Mouse (Mus musculus) granulocyte monocyte progenitor cell, adult 5-6 weeks (primary cell): ENCODE data around the gene Slc44a4. TPM values are rescaled to one million over a fixed set of nuclear protein-coding genes. Genes with fewer than 3 reads are reported as not detected.

ENCODE experiments used
- ATAC-seq: replicated peaks from 2 replicates; pipeline ENCODE4 v1.8.0; 2016; ENCODE audit warnings: mild to moderate bottlenecking, moderate TSS enrichment, inconsistent platforms; ENCODE audit not compliant: poor library complexity, severe bottlenecking
- total RNA-seq, 2 experiments: library from RNA; stranded (forward) in 1 of 2; stranded (reverse) in 1 of 2; fragments of 200-712, 200-1000 nt in 1 of 2; fragments of >200 nt in 1 of 2; fragmentation: Nextera tagmentation in 1 of 2; gene quantifications; 2 replicates each; pipeline ENCODE4 v1.2.3; 2014 to 2017

The Slc44a4 gene
- 0.41 TPM in 1 of 2 replicates, not detected in the other for total RNA-seq (2014; fragmentation: Nextera tagmentation)
- 0.78 and 1.8 TPM in 2 replicates for total RNA-seq (2017)

DNA sequence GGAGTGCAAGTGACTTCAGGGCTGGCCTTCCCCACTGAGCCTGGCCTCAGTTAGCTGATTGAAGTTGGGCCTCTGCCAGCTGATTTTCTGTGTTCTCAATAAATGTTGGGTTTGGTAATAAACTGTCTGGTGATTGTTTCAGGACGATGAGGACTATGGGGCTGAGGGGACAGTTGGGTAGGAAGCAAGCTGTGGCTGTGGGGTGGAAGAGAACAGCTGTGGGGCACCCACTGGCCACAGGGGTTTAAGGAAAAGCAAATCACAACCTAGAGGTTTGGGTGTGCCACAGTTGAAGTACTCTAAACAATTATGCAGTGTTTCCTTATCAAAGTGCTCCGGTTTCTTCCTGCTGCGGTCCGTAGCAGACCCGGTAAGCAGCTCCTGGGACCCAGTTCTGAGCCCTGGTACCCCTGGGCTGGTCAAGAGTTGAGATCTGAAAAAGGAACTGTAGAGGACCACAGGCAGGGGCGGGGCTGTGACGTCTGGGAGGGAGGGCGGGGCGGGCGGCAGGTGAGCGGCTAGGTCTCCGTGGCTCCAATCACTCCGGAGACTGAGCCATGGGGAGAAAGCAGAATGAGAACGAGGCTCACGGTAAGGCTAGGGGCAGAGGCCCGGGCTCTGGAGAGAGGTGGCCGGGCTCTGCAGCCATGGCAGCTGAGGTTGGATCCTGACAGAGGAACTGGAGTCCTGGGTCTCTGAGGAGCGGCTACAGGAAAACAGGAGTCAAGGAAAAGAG, at the start of gene Slc44a4:
Slc44a4 (plus strand) TSS at position 537 of the 736 bp plus-strand sequence.
- no peak for ATAC-seq

DNA sequence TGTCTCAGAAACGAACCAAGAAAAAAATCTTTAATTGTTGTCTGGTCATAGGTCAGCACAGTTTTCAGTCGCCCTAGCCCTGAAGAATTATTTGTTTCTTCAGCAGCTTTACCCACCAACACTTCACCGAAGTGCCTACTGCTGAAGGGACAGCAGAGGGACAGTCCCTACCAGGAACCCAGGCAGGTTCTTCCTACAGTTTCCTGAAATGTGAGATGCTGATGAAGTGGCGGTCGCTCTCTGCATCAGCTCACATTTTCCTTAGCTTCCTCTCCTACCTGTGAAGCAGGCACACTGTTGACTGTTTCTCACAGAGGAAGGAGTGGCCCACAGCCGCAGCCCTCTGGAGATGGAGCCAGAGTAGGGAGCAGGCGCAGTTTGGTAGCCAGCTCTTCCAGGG, 48.3 kb upstream of the Slc44a4 start:
- no peak for ATAC-seq

DNA sequence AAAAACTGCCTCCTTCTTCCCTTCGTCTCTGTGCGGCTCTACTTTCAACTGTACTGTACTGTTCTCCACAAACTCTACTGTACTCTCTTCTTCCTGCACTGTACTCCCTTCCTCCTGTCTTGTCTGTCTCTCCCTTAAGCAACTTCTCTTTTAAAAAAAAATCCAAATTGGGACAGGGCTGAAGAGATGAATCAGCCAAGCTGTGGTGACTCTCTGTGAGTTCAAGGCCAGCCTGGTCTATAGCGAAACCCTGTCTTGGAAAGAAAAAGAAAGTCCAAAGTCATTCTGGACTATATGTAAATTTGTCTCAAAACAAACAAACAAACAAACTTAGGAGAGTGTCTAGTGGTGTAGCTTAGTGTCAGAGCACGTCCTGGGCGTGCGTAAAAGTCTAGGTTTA, 39.9 kb upstream of the Slc44a4 start:
- no peak for ATAC-seq

DNA sequence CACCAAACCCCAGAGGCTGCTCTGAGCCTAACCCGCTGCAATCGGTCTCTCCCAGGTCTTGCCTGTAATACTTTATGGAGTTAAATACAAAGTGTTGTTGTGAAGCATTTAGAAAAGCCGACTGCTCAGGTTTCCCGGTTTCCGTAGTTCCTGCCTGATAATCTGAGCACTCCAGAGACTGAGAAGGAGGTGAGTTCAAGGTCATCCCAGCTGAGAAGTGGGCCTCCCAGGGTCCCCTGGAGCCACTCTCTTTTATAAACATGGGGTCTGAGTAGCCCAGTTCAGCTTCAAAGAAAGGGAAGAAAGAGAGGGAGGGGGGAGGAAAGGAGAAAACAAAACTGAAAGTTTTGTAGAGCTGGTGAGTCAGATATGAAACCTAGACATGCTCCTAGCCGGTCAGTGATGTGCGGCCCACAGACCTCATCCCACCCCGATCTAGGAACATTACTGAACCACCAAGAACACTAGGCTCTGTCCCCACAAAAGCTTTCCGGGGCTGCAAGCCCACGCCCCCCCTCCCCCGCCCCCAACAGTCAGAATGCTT, 34.9 kb upstream of the Slc44a4 start, which contains the start of gene Zbtb12:
Zbtb12 (plus strand) TSS at position 148 of the 544 bp plus-strand sequence.
- ATAC-seq: peak; percentile 52; the same call in 1 of the 2 replicates

DNA sequence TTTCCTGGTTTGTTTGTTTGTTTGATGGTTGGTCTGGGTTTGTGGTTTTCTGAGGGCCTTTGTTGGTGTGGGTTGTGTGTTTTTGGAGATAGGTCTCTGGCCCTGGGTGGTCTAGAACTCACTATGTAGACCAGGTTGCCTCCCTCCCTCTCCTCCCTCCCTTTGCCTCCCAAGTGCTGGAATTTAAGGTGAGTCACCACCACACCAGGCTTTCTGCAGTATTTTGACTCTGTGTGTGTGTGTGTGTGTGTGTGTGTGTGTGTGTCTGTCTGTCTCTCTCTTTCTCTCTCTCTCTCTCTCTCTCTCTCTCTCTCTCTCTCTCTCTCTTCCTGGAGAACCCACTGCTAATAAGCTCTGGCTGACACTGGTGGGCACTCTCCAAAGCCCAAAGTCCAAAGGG, 33.1 kb upstream of the Slc44a4 start:
- ATAC-seq: no peak

DNA sequence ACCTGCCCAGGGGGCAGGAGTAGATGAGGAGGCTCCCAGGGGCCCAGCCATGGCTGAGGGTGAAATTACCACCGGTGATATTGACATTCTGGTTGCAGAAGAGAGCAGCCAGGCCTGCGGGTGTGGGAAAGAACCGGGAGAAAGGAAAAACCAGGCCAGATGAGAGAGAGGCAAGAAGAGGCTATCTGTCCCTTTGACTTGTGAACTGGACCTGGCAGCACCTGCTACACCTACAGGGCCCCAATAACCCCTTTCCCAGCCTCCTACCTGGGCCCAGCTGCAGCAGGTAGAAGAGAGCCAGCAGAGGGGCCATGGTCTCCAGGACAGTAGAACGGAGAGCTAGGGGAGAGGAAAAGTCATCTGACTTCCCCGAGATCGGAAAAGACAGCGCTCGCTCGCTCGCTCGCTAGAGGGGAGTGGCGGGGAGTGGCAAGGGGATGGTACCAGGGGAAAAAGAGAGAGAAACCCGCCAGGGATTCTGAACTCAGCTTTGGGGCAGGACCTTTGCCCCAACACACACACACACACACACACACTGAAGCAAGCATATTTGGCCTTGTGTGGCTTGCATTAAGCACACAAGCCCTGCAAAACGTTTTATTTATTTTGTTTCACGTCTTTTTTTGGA, 32.5 kb upstream of the Slc44a4 start, which contains the start of gene Gm20547:
Gm20547 (minus strand) TSS at position 360 of the 628 bp plus-strand sequence.
- ATAC-seq: no peak

DNA sequence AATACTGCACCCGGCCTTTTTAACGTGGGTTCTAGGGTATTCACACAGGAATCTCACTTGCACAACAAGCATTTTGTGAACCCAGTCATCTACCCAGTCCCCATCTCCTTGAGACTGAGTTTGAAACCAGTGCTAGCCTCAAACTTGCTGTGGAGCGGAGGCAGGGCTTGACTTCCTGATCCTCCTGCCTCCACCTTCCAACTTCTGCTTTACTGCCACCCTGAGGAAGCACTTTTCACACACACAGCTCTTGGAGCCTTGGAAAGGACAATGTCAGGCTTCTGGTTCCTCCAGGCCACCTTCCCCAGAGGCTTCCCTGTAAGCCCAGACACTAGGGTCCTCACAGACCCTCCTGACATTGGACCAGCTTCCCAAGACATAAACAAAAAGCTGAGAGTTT, 30.9 kb upstream of the Slc44a4 start:
- ATAC-seq: peak; percentile 80

DNA sequence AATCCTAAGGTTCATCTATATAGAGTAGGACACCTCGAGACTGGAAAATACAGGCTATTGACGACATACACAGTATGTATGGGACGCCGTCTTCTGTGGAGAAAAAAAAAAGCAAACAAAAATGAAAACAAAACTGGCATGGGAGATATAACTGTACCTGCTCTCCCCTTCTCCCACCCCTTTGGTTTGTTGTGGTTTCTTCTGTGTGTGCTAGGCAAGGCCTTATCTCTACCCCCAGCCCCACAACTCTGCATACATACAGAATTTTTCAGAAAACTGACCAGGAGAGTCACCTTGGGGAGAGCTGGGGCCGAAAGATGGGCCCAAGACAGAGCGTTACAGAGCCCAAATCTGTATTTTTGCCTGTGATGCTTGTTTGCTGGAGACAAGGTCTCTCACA, 29.6 kb upstream of the Slc44a4 start:
- no peak for ATAC-seq

DNA sequence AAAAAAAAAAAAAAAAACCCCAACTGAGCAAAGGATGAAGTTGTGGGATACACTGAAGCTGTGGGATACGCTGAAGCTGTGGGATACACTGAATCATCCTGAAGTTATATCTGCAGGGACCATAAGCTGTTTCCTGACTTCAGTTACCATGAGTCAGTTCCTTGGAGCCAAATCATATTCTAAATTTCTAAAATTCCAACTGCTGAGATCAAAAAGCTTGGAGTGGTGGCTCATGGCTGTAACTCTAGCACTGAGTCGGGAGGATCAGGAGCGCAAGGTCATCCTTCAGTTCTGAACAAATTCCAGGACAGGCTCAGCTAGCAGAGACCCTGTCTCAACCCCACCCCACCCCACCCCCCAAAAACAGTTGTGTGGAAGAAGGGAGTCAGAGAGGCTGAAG, 28.7 kb upstream of the Slc44a4 start:
- ATAC-seq: no peak

DNA sequence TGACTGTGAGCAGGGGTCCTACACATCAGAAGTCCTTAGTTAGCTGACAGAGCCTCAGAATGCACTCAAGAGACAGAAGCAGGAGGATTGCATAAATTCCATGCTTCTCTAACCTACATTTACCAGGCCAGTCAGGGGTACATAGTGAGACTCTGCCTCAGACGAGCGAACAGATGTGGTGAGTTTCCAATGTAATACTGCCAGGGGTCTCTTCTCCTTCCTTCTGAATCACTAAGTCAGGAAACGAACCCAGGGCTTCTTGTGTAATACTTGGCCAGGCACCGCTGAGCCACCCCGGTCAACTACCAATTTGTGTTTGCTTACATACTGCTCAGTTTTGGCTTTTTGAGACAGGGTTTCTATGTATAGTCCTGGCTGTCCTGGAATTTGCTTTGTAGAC, 26.3 kb upstream of the Slc44a4 start:
- ATAC-seq: peak; percentile 74

DNA sequence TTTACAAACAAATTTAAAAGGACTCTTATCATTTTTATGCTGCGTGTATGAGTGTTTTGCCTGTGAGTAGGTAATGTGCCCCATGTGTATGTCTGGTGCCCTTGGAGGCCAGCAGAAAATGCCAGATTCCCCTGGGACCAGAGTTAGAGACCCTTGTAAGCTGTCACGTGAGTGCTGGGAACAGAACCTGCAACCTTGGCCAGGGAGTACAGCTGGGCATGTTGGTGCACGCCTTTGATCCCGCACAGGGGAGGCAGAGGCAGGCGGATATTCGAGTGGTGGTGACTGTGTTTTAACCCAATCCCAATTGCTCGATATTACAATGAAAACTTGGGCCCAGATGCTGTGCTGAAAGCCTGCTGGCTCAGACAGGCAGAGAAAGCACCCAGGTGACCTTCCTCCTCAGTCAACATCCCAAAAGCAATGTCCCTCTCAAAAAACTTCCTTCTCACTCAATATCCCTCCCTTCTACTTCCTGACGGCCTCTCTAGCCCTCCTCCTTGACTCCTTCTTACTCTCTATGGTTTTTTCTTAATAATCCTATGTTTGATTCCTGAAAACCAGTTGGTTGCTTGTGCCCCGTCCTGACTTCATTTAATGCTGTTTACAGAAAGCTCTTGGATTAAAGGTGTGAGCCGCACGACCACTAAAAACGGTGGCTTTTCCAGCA, 24.1 kb upstream of the Slc44a4 start:
- no peak for ATAC-seq

DNA sequence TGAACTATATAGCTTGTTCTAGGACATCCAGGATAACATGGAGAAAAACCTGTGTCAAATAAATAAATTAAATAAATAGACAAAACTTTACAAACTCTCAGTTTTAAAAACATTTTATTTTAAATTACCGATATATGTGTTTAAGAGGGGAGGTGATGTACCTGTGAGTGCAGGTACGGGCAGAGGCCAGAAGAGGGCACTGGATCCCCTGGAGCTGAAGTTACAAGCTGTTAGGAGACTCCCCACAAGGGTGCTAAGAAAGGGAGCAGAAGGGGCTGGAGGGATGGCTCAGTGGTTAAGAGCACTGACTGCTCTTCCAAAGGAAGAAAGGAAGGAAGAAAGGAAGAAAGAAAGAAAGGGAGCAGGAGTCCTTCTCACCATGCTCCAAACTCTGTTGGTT, 22.9 kb upstream of the Slc44a4 start:
- ATAC-seq: no peak

DNA sequence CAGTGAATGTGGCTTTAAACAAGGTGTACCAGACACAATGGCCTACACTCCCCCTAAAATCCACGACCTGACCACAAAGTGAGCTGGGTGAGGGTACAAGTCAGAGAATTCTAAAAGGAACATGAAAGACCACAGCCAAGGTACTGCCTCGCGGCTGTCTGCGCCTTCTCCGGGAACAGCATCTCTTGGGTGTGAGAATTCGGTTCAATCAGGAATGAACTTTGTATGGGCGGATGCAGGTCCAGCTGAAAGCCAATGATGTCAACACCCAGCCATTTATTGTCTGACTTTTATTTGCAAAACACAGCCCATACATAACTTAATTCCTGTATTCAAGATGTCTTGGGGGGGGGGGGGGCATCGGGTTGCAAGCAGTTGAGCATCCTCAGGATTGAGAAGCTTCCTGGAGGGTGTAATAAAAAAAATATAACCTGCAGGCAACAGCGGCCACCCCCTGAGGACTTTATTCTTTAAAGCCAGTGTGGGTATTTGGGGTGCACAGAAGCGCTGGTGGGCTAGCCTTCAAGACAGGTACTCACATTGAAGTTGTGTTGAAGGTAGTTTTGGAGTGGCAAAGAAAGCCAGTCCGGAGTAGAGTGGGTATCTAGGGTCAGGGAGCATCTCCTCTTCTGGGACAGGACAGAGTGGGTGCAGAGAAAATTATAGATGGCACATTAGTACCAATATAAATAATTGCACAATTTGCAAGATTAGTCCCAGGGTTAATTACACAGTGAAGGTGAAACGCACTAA, 21.0 kb upstream of the Slc44a4 start:
- ATAC-seq: no peak

DNA sequence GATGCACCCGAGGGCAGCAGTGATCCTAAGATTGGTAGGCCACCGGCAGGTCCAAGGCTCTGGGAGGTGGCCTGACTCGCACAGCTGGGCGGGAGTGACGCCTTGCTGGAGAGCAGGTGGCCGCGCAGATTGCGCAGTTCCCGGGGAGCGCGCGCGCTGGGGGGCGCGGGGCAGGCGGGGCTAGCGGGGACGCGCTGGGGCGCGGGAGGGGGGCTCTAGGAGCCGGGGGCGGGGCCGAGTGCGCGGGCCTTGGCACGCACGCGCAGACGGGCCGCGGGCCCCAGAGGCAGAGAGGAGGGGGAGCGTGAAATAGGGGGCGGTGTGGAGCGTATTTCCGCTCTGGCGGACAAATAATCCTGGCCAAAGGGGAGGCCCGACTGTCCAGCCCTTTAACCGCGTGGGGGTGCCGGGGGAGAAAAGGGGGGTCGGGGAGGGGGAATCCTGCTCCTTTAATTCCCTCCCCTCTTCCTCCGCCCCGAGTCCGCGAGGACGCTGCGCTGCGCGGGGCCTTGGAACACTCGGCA, 20.1 kb upstream of the Slc44a4 start:
- peak; percentile 77 for ATAC-seq

DNA sequence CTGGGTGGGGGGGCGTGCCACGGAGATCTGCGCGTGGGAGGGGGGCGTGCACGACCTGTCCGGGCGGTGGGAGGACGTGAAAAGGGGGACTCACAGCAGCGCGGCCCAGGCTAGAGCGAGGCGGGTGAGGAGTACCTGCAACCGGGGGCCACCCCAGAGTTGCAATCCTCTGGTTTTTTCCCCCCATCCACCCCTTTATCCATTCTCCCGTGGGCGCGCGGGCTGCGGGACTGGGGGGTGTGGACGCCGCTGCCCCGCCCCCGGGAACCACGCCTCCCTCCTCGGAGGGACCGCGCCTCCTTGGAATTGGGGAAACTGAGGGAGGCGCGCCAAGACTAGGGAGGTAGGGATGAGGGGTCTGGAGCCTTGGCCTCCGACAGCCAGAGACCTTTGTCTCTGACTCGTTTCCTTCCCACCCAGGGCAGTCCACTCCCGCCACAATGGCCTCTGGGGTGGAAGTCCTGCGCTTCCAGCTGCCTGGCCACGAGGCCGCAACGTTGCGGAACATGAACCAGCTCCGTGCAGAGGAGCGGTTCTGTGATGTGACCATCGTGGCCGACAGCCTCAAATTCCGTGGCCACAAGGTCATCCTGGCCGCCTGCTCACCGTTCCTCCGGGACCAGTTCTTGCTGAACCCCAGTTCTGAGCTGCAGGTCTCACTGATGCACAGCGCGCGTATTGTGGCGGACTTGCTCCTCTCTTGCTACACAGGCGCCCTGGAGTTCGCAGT, 19.3 kb upstream of the Slc44a4 start:
- peak; percentile 18 for ATAC-seq

DNA sequence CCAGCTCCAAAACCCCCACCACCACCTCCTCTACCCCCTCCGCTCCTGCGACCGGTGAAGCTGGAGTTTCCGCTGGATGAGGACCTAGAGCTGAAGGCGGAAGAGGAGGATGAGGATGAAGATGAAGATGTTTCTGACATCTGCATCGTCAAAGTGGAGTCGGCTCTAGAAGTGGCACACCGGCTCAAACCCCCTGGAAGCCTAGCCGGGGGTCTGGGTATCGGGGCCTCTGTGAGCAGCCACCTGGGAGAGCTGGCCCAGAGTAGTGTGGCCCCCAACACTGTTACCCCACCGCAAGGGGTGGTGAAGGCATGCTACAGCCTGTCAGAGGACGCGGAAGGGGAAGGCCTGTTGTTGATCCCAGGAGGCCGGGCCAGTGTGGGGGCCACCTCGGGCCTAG, 18.5 kb upstream of the Slc44a4 start:
- no peak for ATAC-seq

DNA sequence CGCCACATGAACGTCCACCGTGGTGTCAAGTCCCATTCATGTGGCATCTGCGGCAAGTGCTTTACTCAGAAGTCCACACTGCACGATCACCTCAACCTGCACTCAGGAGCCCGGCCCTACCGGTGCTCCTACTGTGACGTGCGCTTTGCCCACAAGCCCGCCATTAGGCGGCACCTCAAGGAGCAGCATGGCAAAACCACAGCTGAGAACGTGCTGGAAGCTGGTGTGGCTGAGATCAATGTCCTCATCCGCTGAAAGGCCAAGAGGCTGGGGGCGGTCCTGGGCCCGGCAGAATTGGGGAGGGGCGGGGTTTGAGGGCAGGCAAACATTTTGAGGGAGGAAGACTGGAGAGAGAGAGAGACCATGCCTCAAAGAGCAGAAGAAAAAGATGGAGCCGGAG, 17.9 kb upstream of the Slc44a4 start:
- ATAC-seq: no peak

DNA sequence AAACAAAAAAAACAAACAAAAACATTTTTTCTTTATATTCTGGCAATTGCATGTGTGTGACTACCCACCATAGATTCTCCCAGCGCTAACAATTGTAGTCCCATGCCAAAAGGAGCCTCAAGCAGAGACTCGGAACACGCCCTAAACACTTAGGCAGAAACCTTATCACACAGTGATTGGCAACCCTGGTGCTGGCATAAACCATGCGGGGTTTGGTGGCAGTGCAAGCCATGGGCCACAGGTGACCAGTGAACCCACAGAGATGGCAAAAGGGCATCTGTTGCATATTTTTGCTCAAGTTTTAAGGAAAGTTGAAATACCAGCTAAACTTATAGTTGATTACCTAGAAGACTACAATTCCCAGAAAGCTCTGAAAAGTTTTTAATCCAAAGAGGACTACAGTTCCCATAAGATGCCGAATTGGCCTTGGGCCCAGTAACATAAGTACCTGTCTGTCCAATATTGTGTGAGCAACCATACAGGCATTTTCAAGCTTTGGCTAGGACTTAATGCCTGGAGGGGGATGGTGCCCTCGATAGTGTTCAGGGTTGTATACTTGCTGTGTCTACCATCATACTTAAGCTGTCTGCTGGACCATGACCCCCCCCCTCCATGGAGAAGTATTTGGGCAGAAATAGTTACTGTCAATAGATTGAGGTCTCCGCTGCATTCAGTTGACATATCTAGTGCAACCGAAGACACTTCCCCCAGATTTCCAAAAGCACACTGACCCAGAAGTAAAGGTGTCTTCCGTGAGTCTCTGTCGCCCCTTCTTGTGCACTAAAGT, 16.7 kb upstream of the Slc44a4 start:
- ATAC-seq: no peak
